Mouse (Mus musculus) bone marrow, adult 2 months (tissue): ENCODE measurements around the gene Hyal3.

Experiments used
- CTCF ChIP-seq: fragments of 200-500 bp; IDR thresholded peaks from 2 replicates; pipeline ENCODE4 v1.5.1; 2011; ENCODE audit warnings: low read length, control low read depth; ENCODE audit not compliant: control insufficient read depth, insufficient read depth
- POLR2A ChIP-seq: fragments of 200-500 bp; IDR thresholded peaks from 2 replicates; pipeline ENCODE4 v1.6.1; 2011; ENCODE audit warnings: low read depth, mild to moderate bottlenecking, control low read depth, low read length, borderline replicate concordance; ENCODE audit not compliant: control insufficient read depth

- no peak for TF ChIP-seq CTCF
- no peak for TF ChIP-seq POLR2A
These were observed 41.9 kb upstream of the Hyal3 start for GRCm38 (mm10) chr9:107538711-107539110.
